Mouse (Mus musculus) C2C12 (cell line): ENCODE results near the gene Srsf6. TPM values are rescaled to one million over a fixed set of nuclear protein-coding genes. Genes with fewer than 3 reads are reported as not detected.
"Not testable (repeated sequence)": the region's sequence is repeated elsewhere in the genome, so short reads cannot be mapped to it uniquely, and the experiment has no call there.

Source experiments
- H3K27me3 ChIP-seq: one replicate; pipeline ENCODE4 v1.6.1; 2011; ENCODE audit not compliant: control insufficient read depth, insufficient read depth, insufficient read length
- H3K36me3 ChIP-seq: one replicate; pipeline ENCODE4 v1.6.1; 2011; ENCODE audit not compliant: control insufficient read depth, insufficient read depth
- H3K4me3 ChIP-seq: one replicate; pipeline ENCODE4 v1.5.1; 2011; ENCODE audit warnings: mild to moderate bottlenecking, control low read depth; ENCODE audit not compliant: poor library complexity, insufficient read depth, severe bottlenecking
- H3K79me2 ChIP-seq: one replicate; pipeline ENCODE4 v1.6.1; 2011; ENCODE audit not compliant: control insufficient read depth, insufficient read depth
- H3K79me3 ChIP-seq: one replicate; pipeline ENCODE4 v1.6.1; 2011; ENCODE audit warnings: low read depth, control low read depth
- H3ac ChIP-seq: one replicate; pipeline ENCODE3; 2011; ENCODE audit warnings: low read depth; ENCODE audit not compliant: control insufficient read depth, insufficient read length
- CEBPB ChIP-seq: IDR thresholded peaks from one replicate; pipeline ENCODE4 v1.6.1; 2011; ENCODE audit warnings: low read depth, mild to moderate bottlenecking, control low read depth, moderate library complexity
- CTCF ChIP-seq: IDR thresholded peaks from one replicate; pipeline ENCODE4 v1.5.1; 2011; ENCODE audit not compliant: control insufficient read depth, insufficient read depth, insufficient read length
- FOSL1 ChIP-seq: IDR thresholded peaks from one replicate; pipeline ENCODE4 v1.8.0; 2011; ENCODE audit warnings: mild to moderate bottlenecking, low read length; ENCODE audit not compliant: poor library complexity, insufficient read depth, severe bottlenecking
- MAX ChIP-seq: IDR thresholded peaks from one replicate; pipeline ENCODE4 v1.6.1; 2011; ENCODE audit warnings: mild to moderate bottlenecking, control low read depth
- MYOD1 ChIP-seq: IDR thresholded peaks from one replicate; pipeline ENCODE4 v1.6.1; 2011; ENCODE audit warnings: low read depth; ENCODE audit not compliant: control insufficient read depth, insufficient read length
- MYOG ChIP-seq: IDR thresholded peaks from one replicate; pipeline ENCODE4 v1.6.1; 2011; ENCODE audit not compliant: control insufficient read depth, insufficient read length; ENCODE audit errors: extremely low read depth
- USF1 ChIP-seq: IDR thresholded peaks from one replicate; pipeline ENCODE4 v1.6.1; 2011; ENCODE audit warnings: low read depth, mild to moderate bottlenecking, control low read depth, moderate library complexity
- long read RNA-seq, 2 experiments: library from polyadenylated mRNA; unstranded; transcript quantifications; one replicate each; pipeline ENCODE4 v2.0.0; 2019 to 2020
- polyA plus RNA-seq: library from polyadenylated mRNA; unstranded; fragments of >200 nt; fragmentation: generic; extraction: Trizol; gene quantifications from one replicate; pipeline ENCODE4 v1.2.1, GENCODE M21; 2012; ENCODE audit warnings: missing spikeins

Gene Srsf6
- 119 TPM for polyA plus RNA-seq
- long read RNA-seq, experiment 1, transcript Srsf6-203 (6 exons, 3,527 nt) = major isoform, 160 of 177 reads
- long read RNA-seq, experiment 1, partial matches to known transcripts = 7 of 177 reads
- long read RNA-seq, experiment 1, other reads (novel, unspliced or antisense) = 7 of 177 reads
- long read RNA-seq, experiment 2, transcript Srsf6-203 (6 exons, 3,527 nt) = major isoform, 1,593 of 1,649 reads
- long read RNA-seq, experiment 2, transcript Srsf6-201 (7 exons, 1,666 nt) = minor isoform, 28 of 1,649 reads
- long read RNA-seq, experiment 2, partial matches to known transcripts = 14 of 1,649 reads
- long read RNA-seq, experiment 2, other reads (novel, unspliced or antisense) = 14 of 1,649 reads

DNA sequence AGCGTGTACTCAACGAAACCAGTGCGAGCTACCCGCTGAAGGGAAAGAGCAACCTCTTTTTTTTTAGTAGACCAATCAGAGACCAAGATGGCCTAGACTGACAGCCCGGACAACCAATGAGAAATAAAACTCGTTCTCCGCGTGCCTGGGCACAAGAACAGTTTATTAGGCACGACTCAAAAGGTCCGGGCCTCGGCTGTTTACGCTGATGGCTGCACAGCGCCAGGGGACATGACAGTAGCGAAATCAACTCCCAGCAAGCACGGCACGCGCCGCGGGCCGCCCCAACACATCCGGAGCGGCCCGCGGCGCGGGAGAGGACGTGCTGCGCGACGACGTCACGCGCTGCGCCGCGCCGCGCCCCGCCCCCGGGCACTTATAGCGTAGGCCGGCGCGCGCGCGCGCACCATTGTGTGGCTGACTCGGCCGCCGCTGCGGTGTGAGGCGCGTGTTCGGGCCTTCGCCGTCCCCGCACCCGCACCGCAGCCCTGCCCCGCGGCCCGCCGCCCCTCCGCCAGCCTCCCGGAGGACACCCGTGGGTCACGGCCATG is at the start of gene Srsf6:
Srsf6 (plus strand) TSS at position 406 of the 551 bp plus-strand sequence.
- Histone ChIP-seq H3K79me2 (peaks cover 49% of the 10 kb centered on the region), H3K4me3 (peak within 1 kb of the TSS; percentile 95), H3K79me3 (peaks cover 32% of the 10 kb centered on the region), H3ac (peak within 1 kb of the TSS; percentile 97), H3K36me3 (peaks cover 38% of the 10 kb centered on the region), H3K27me3 (no peaks in the 10 kb centered on the region)
- TF ChIP-seq USF1 (peak; percentile 3), CTCF (no peak), MYOD1 (no peak), MAX (no peak), FOSL1 (no peak), MYOG (no peak), CEBPB (no peak)

DNA sequence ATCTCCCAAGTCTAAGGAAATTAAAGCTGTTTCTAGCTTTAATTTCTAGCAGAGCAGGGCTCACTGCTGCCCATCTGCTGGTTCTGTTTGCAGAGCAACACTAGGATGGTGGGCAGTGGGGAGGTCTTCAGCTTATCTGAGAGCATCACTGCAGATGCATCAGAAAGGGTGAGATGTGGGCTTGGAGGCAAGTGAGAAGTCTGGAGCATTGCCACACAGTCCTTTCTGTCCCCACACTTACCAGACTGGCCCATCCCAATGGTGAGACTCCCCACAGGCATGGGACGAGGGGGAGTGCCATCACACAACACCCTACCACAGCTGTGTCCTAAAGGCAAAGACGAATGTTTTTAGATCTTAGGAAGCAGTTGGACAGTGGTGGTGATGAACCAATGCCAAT is 47.2 kb upstream of the Srsf6 start:
- TF ChIP-seq CTCF = no peak
- no peak for TF ChIP-seq USF1
- no peak for TF ChIP-seq MYOD1
- TF ChIP-seq MYOG = no peak
- no peak for TF ChIP-seq MAX
- no peak for TF ChIP-seq CEBPB
- TF ChIP-seq FOSL1 = no peak

DNA sequence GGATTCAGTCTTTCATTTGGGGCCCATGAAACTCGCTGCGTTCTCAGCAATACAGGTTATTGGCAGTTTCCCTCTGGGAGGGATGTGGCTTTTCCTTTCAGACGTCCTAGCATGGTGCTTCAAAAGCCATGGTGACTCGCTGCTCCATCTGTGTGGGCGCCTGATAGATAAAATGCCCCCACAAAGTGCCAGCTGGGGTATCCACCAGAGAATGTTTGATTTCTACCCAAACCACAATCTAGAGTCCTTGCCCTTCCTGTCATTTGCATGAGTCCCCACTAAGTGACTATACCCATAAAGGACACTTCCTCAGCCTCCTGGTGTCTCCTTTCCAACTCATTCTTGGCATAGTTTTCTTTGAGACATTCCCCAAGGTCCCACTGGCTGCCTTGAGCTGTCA is 44.2 kb upstream of the Srsf6 start:
- Histone ChIP-seq H3ac (no peak overlapping the region), H3K4me3 (no peak overlapping the region), H3K79me3 (no peaks in the 10 kb centered on the region), H3K36me3 (no peaks in the 10 kb centered on the region), H3K27me3 (no peaks in the 10 kb centered on the region), H3K79me2 (no peaks in the 10 kb centered on the region)
- TF ChIP-seq MAX = no peak

More for the DNA sequence above, 47.2 kb upstream of the Srsf6 start:
- Histone ChIP-seq H3K36me3 (no peaks in the 10 kb centered on the region), H3K4me3 (no peak overlapping the region), H3K79me2 (no peaks in the 10 kb centered on the region), H3K27me3 (no peaks in the 10 kb centered on the region), H3K79me3 (no peaks in the 10 kb centered on the region), H3ac (no peak overlapping the region)

DNA sequence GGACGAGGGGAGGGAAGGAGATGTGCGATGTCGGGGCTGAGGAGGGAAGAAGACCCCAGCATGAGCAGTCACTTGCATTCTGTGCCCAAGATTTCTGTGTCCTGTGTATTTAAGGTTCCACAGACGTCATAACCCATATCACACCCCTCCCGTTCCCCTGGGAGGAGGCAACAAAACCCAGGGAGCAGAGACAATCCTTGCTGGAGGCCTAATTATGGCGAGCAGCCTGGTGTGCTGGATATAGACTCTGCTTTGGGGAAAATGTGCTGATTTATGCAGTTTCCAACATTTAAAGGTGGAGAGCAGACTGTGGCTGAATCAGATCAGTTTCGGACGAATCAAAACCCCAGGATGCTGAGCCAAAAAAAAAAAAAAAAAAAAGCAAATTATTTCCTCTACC is 42.7 kb upstream of the Srsf6 start:
- Histone ChIP-seq H3ac (no peak overlapping the region), H3K4me3 (no peak overlapping the region), H3K27me3 (no peaks in the 10 kb centered on the region), H3K79me2 (no peaks in the 10 kb centered on the region), H3K36me3 (no peaks in the 10 kb centered on the region), H3K79me3 (no peaks in the 10 kb centered on the region)
- TF ChIP-seq CTCF = no peak
- TF ChIP-seq MAX = no peak

DNA sequence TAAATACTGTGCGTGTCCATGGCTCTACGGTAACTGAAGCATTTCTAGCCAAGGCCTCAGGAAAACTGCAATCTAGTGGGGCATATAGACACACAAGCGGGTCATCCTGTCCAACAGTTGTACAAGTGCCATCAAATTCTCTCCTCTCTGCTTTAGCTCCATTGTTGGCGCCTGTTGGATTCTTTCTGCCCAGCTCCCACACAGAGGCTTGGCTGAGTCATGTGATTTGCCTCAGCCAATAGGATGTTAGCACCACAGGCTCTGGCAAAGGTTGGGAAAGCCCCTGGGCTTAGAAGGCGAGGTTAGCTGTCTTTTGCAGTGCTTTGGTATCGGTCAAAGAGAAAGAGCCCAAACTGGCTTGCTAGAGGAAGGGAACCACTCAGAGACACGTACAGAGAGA is 42.1 kb upstream of the Srsf6 start:
- peak; percentile 77 for TF ChIP-seq USF1
- TF ChIP-seq CEBPB = no peak
- Histone ChIP-seq H3ac (no peak overlapping the region), H3K79me2 (no peaks in the 10 kb centered on the region), H3K27me3 (no peaks in the 10 kb centered on the region), H3K79me3 (no peaks in the 10 kb centered on the region), H3K4me3 (no peak overlapping the region), H3K36me3 (no peaks in the 10 kb centered on the region)

DNA sequence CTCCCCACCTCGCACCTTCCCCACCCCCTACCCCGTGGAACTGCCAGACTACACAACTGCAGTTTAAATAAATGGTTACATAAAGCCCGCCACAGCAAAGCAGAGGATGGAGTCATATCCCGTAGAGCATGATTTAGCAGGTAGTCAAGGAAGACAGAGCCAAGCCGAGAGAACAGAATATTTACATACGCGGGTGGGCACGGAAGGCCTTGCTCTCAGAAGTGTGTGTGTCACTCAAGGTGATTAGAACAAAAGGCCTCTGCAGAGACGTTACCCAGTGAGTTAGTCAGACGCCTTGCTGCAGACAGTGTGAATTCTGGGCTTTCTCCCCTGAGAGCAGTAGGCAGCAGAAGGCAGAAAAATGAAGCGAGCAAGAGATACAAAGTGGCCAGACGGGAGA is 41.6 kb upstream of the Srsf6 start:
- Histone ChIP-seq H3ac (no peak overlapping the region), H3K27me3 (no peaks in the 10 kb centered on the region), H3K36me3 (no peaks in the 10 kb centered on the region), H3K4me3 (no peak overlapping the region), H3K79me3 (no peaks in the 10 kb centered on the region), H3K79me2 (no peaks in the 10 kb centered on the region)
- TF ChIP-seq CEBPB (no peak), MAX (no peak), MYOD1 (no peak), CTCF (no peak), MYOG (no peak), FOSL1 (no peak), USF1 (no peak)

DNA sequence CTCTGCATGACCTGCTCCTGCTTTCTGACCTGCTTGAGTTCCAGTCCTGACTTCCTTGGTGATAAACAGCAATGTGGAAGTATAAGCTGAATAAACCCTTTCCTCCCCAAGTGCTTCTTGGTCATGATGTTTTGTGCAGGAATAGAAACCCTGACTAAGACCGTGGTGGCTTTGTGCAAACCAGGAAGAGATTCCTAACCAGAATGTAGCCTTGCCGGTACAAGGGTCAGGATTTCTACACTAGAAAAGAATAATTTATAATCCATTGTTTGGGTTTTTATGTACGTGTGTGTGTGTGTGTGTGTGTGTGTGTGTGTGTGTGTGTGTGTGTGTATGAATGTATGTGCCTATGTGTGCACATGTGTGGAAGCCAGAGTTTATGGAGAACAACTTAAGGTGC is 38.3 kb upstream of the Srsf6 start:
- H3K27me3 ChIP-seq, H3K79me3 ChIP-seq, H3K79me2 ChIP-seq, H3K4me3 ChIP-seq, H3K36me3 ChIP-seq, H3ac ChIP-seq: not testable (repeated sequence)

DNA sequence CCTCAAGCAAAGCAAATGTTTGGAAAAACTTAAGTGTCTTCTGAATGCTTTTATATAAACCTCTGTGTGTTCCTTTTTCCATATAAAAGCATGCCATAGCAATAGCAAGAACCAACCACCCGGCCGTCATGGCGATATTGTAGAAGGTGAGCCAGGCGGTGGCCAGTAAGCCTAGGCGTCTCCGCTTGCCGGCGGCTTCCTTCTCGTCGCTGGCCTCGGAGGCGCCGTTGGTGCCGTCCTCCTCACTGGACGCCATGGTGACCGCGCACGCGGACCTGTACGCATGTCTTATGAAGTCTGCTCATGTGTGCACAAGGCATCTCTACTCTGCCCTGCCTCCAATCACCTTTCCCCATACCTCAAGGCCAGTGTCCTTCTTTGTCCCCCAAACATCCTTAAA is 32.1 kb upstream of the Srsf6 start:
- H3K79me2 ChIP-seq, H3K4me3 ChIP-seq, H3K36me3 ChIP-seq, H3K27me3 ChIP-seq, H3ac ChIP-seq, H3K79me3 ChIP-seq: not testable (repeated sequence)
